Mouse (Mus musculus) hindbrain, embryonic 15.5 days (tissue): ENCODE results near the gene Mtx1. TPM values are rescaled to one million over a fixed set of nuclear protein-coding genes. Genes with fewer than 3 reads are reported as not detected.

Source experiments
- microRNA counts: library from miRNA; unstranded; fragments of <30 nt; microRNA quantifications from one replicate; lab custom pipeline; 2016
- microRNA-seq: library from miRNA; unstranded; fragments of <30 nt; microRNA quantifications from one replicate; pipeline ENCODE4, GENCODE M21; 2016
- polyA plus RNA-seq: library from polyadenylated mRNA; unstranded; fragments of >200 nt; fragmentation: Nextera tagmentation; extraction: Ambion mirVana; gene quantifications from 2 replicates; pipeline ENCODE4 v1.2.1, GENCODE M21; 2015

Gene Mtx1
- polyA plus RNA-seq, 1 experiment from 2014 or later, result 149 TPM

MicroRNAs encoded within 50 kb of the gene (microRNA counts, 519-probe panel; counts per million panel counts)
- 2,719 counts per million, percentile 51 among the panel's probes with 10 or more counts for microRNA mmu-miR-92b (lab: Ali Mortazavi, UCI)

Small RNAs within 50 kb of the gene (microRNA-seq; reads per million reads assigned to microRNA genes)
- 3,555 reads per million, percentile 89 among the genes with 10 or more reads in this experiment for gene Mir92b

Other genes with a start within 250 kb of the Mtx1 start
- gene Rusc1, start 133.8 kb downstream of the Mtx1 start, polyA plus RNA-seq, result 111 and 120 TPM in 2 replicates
- gene Gm43738, start 126.0 kb downstream of the Mtx1 start, polyA plus RNA-seq, result not detected in 2 replicates
- 465 and 483 TPM in 2 replicates for gene Fdps, start 125.1 kb downstream of the Mtx1 start, polyA plus RNA-seq
- 0.09 TPM in 2 replicates for gene Pklr, start 90.9 kb downstream of the Mtx1 start, polyA plus RNA-seq
- gene Hcn3, start 66.9 kb downstream of the Mtx1 start, polyA plus RNA-seq, result 51.9 and 59.2 TPM in 2 replicates
- 20.0 and 22.6 TPM in 2 replicates for gene Clk2, start 62.3 kb downstream of the Mtx1 start, polyA plus RNA-seq
- gene Scamp3, start 49.6 kb downstream of the Mtx1 start, polyA plus RNA-seq, result 148 and 158 TPM in 2 replicates
- gene Fam189b, start 43.9 kb downstream of the Mtx1 start, polyA plus RNA-seq, result 35.5 and 39.2 TPM in 2 replicates
- 46.6 and 48.0 TPM in 2 replicates for gene Gba, start 24.2 kb downstream of the Mtx1 start, polyA plus RNA-seq
- gene Thbs3, start 11.9 kb downstream of the Mtx1 start, polyA plus RNA-seq, result 51.5 and 51.6 TPM in 2 replicates
- gene Muc1, start 2.0 kb upstream of the Mtx1 start, polyA plus RNA-seq, result 1.2 and 1.6 TPM in 2 replicates
- 196 and 211 TPM in 2 replicates for gene Krtcap2, start 18.9 kb upstream of the Mtx1 start, polyA plus RNA-seq
- 71.3 and 81.6 TPM in 2 replicates for gene Trim46, start 19.2 kb upstream of the Mtx1 start, polyA plus RNA-seq
- gene Dpm3, start 32.3 kb upstream of the Mtx1 start, polyA plus RNA-seq, result 80.0 and 88.4 TPM in 2 replicates
- 36.2 and 38.5 TPM in 2 replicates for gene Slc50a1, start 43.5 kb upstream of the Mtx1 start, polyA plus RNA-seq
- 8.9 and 9.1 TPM in 2 replicates for gene Efna1, start 54.1 kb upstream of the Mtx1 start, polyA plus RNA-seq
- gene Efna3, start 95.9 kb upstream of the Mtx1 start, polyA plus RNA-seq, result 62.4 and 72.3 TPM in 2 replicates
- gene Efna4, start 110.9 kb upstream of the Mtx1 start, polyA plus RNA-seq, result 6.0 and 7.4 TPM in 2 replicates
- 71.0 and 77.1 TPM in 2 replicates for gene Adam15, start 122.9 kb upstream of the Mtx1 start, polyA plus RNA-seq
- gene Dcst2, start 134.9 kb upstream of the Mtx1 start, polyA plus RNA-seq, result 0.09 and 0.34 TPM in 2 replicates
- gene Dcst1, start 138.2 kb upstream of the Mtx1 start, polyA plus RNA-seq, result 0.89 and 1.1 TPM in 2 replicates
- gene Zbtb7b, start 167.7 kb upstream of the Mtx1 start, polyA plus RNA-seq, result 0.82 and 0.83 TPM in 2 replicates
- gene Lenep, start 175.7 kb upstream of the Mtx1 start, polyA plus RNA-seq, result 0.89 TPM in 1 of 2 replicates, not detected in the other
- gene Flad1, start 184.8 kb upstream of the Mtx1 start, polyA plus RNA-seq, result 33.3 and 34.9 TPM in 2 replicates
- 95.9 and 110 TPM in 2 replicates for gene Cks1b, start 191.3 kb upstream of the Mtx1 start, polyA plus RNA-seq
- gene Shc1, start 191.4 kb upstream of the Mtx1 start, polyA plus RNA-seq, result 20.0 and 21.8 TPM in 2 replicates
- gene Pygo2, start 203.1 kb upstream of the Mtx1 start, polyA plus RNA-seq, result 43.1 and 45.8 TPM in 2 replicates
- 18.1 and 20.4 TPM in 2 replicates for gene Pbxip1, start 209.6 kb upstream of the Mtx1 start, polyA plus RNA-seq
- gene Pmvk, start 227.5 kb upstream of the Mtx1 start, polyA plus RNA-seq, result 127 and 130 TPM in 2 replicates